Mouse (Mus musculus) forebrain, embryonic 11.5 days (tissue): Measurements from ENCODE around the gene Adgrl1. TPM values are rescaled to one million over a fixed set of nuclear protein-coding genes. Genes with fewer than 3 reads are reported as not detected.

Experiments used
- ATAC-seq: fragments of 200-750 bp; cut with Nextera tagmentation; replicated peaks from 2 replicates; pipeline ENCODE4 v1.8.0; 2017; ENCODE audit warnings: moderate TSS enrichment; ENCODE audit not compliant: low FRiP score
- DNase-seq: peaks from one replicate; pipeline ENCODE4 v3.0.0-alpha.2; 2017; ENCODE audit warnings: low spot score
- H3K27ac ChIP-seq: fragments of 300-500 bp; sonication (generic); 2 replicates; pipeline ENCODE4 v1.5.1; 2014; ENCODE audit warnings: low read depth, low read length
- H3K27me3 ChIP-seq: fragments of 300-500 bp; sonication (generic); 2 replicates; pipeline ENCODE4 v1.6.1; 2014; ENCODE audit warnings: mild to moderate bottlenecking, low read length, mixed read lengths; ENCODE audit not compliant: control insufficient read depth, insufficient read depth
- H3K36me3 ChIP-seq: fragments of 300-500 bp; sonication (generic); 2 replicates; pipeline ENCODE4 v1.6.1; 2014; ENCODE audit warnings: mild to moderate bottlenecking, low read length, moderate library complexity, mixed read lengths; ENCODE audit not compliant: control insufficient read depth, insufficient read depth
- H3K4me1 ChIP-seq: fragments of 300-500 bp; sonication (generic); replicated peaks from 2 replicates; pipeline ENCODE4 v1.6.1; 2014; ENCODE audit warnings: low read length, mixed read lengths; ENCODE audit not compliant: control insufficient read depth, insufficient read depth
- H3K4me2 ChIP-seq: fragments of 300-500 bp; sonication (generic); 2 replicates; pipeline ENCODE4 v1.6.1; 2014; ENCODE audit warnings: low read depth, mild to moderate bottlenecking, low read length, moderate library complexity, mixed read lengths; ENCODE audit not compliant: severe bottlenecking
- H3K4me3 ChIP-seq: fragments of 300-500 bp; sonication (generic); 2 replicates; pipeline ENCODE4 v1.5.1; 2014; ENCODE audit warnings: low read depth, low read length
- H3K9ac ChIP-seq: fragments of 300-500 bp; sonication (generic); 2 replicates; pipeline ENCODE4 v1.6.1; 2014; ENCODE audit warnings: low read length
- H3K9me3 ChIP-seq: fragments of 300-500 bp; sonication (generic); 2 replicates; pipeline ENCODE4 v1.6.1; 2016; ENCODE audit warnings: low read length, mixed read lengths; ENCODE audit not compliant: control insufficient read depth
- WGBS: fragments of 180-500 bp; shearing (Covaris S2); extraction: QIAGEN DNeasy Blood & Tissue Kit; methylation state at CpG from one replicate; pipeline ENCODE4 v1.1.7; 2014; 5-methylcytosine and 5-hydroxymethylcytosine counted together
- polyA plus RNA-seq: library from polyadenylated mRNA; unstranded; fragments of >200 nt; fragmentation: Nextera tagmentation; extraction: Ambion mirVana; gene quantifications from 2 replicates; pipeline ENCODE4 v1.2.1, GENCODE M21; 2014

The Adgrl1 gene
- polyA plus RNA-seq, 1 experiment from 2014 or later = 24.5 TPM

DNA sequence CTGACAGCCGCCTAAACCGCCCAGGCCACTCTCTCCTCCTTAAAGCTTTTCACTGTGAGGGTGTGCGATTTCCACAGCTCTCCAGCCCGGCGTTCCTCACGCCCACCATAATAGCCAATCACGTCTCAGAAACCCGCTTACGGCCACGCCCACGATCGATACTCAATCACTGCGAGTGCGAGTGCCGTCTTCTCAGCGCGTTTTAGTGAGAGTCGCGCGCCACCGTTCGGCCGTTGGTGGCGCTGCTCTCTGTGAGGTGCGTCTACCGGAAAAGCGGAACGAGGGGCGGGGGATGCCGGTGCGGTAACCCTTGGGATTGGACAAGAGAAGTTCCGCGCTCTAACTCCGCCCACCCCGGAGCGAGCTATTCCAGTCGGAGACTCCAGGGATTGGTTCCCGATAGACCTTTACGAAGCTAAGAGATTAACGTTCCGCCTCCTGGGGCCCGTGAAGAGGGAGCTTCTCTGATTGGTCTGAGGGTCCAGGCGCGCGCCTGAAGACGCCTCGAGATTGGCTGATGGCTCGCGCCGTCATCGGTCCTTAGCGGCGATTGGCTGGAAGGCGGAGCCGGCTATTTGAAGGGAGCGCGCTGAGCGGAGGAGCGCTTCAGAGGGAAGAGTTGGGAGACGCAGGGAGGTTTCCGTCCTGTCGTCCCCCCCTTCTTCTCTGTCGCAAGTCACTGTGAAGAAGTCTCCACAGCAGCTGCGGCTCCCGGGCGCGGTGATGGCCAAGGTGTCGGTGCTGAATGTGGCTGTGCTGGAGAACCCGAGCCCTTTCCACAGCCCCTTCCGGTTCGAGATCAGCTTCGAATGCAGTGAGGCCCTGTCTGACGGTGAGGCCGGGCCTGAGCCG, 55.4 kb downstream of the Adgrl1 start, which contains the start of the genes Gm10644 and Asf1b:
Gm10644 (minus strand) TSS at position 100 of the 852 bp plus-strand sequence.
Asf1b (plus strand) TSS at position 402 of the 852 bp plus-strand sequence.
- Histone ChIP-seq H3K9ac (peak within 1 kb of the TSS; percentile 74), H3K4me1 (peaks cover 6% of the 10 kb centered on the region; the same call in 1 of the 2 replicates), H3K9me3 (no peaks in the 10 kb centered on the region), H3K27me3 (no peaks in the 10 kb centered on the region), H3K36me3 (no peaks in the 10 kb centered on the region; the same call in 1 of the 2 replicates), H3K4me2 (peak within 1 kb of the TSS; percentile 84), H3K27ac (no peak within 1 kb of the TSS), H3K4me3 (peak within 1 kb of the TSS; percentile 72)
- under 1% methylated on average over 75 of the region's 75 CpGs for WGBS
- ATAC-seq = peak; percentile 99
- DNase-seq = peak; percentile 100

DNA sequence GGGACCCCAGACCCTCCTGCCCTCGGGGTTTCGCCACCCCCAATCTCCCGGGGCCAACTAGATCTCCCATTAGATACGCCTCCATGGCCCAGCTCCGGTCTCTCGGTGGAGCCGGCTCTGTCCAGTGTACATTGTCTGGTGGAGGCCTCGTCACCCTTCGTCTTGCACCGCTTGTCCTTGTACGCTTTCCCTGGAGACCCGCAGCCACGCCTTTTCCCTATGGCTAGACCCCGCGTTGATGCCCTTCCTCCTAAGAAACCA, 56.0 kb downstream of the Adgrl1 start:
- Histone ChIP-seq H3K36me3 (no peaks in the 10 kb centered on the region; the same call in 1 of the 2 replicates), H3K27me3 (no peaks in the 10 kb centered on the region), H3K4me1 (peaks cover 6% of the 10 kb centered on the region; the same call in 1 of the 2 replicates), H3K27ac (no peak overlapping the region), H3K9me3 (no peaks in the 10 kb centered on the region), H3K4me3 (peak overlapping the region; percentile 72), H3K4me2 (peak overlapping the region; percentile 84), H3K9ac (peak overlapping the region; percentile 74)
- WGBS = 3% methylated on average over 15 of the region's 15 CpGs
- ATAC-seq (no peak), DNase-seq (no peak)

DNA sequence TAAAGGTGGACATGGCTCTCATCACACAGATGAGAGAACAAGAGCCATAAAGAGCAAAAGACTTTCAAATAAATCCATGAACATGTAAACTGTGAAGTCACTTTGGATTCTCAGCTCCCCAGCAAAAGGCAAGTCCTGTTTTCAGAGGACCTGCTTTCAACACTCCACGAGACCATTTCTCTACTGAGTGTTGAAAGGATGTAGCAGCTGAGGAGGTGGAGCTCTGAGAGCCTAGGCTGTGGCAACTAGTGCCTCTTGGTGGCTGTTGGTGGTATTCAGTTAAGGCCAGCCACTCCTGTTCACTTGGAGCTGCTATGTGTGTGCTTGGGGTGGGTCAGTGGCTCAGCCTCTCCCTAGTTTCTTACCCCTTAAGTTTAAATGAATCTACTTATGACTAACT, 56.9 kb downstream of the Adgrl1 start:
- H3K4me1 ChIP-seq = peaks cover 6% of the 10 kb centered on the region; the same call in 1 of the 2 replicates
- no peaks in the 10 kb centered on the region; the same call in 1 of the 2 replicates for H3K36me3 ChIP-seq
- H3K9me3 ChIP-seq = no peaks in the 10 kb centered on the region
- H3K9ac ChIP-seq = peak overlapping the region; percentile 74; the same call in 1 of the 2 replicates
- H3K4me3 ChIP-seq = peak overlapping the region; percentile 72
- WGBS = 59% methylated on average over 1 of the region's 1 CpGs
- ATAC-seq = no peak
- no peak for DNase-seq
- H3K27me3 ChIP-seq = no peaks in the 10 kb centered on the region
- no peak overlapping the region for H3K27ac ChIP-seq
- H3K4me2 ChIP-seq = peak overlapping the region; percentile 84

DNA sequence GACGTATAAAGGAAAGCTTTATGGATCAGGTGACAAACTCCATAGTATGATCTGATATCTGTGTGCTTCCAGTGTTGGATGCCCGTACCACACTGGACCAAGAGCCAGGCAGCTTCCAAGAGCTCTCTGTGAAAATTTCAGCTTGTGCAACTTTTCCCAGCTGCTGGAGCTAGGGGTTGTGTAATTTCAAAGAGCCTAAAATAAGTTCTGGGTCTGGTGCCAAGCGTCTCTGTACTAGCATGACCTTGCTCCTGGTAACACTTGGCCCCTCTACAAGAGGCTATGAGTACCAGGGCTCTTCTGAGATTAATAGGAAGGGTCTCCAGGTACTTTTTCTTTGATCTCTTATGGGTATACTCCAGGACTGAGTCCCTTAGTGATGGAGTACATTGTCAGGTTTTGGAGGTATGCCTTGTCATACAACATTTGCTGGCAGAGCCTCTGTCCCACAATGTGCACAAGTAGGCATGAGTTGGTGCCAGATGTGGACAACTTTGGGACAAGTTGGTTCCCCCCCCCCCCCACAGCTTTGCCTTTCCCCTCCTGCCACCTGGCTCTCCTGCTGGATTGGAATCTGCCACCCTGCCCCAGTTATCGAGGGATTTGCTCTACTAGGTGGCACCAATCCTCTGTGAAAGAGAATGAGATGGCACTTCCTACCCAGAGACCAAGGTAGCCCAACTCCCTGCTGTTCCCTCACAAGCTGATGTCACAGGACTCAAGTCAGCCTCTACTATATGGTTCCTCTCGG, 64.3 kb downstream of the Adgrl1 start:
- DNase-seq = no peak
- no peaks in the 10 kb centered on the region for H3K27me3 ChIP-seq
- no peaks in the 10 kb centered on the region for H3K9me3 ChIP-seq
- H3K27ac ChIP-seq = no peak overlapping the region
- ATAC-seq = no peak
- H3K4me2 ChIP-seq = no peak overlapping the region
- peaks cover 4% of the 10 kb centered on the region; the same call in 1 of the 2 replicates for H3K36me3 ChIP-seq
- no peak overlapping the region for H3K9ac ChIP-seq
- WGBS = 93% methylated on average over 5 of the region's 5 CpGs
- no peaks in the 10 kb centered on the region for H3K4me1 ChIP-seq
- H3K4me3 ChIP-seq = no peak overlapping the region

DNA sequence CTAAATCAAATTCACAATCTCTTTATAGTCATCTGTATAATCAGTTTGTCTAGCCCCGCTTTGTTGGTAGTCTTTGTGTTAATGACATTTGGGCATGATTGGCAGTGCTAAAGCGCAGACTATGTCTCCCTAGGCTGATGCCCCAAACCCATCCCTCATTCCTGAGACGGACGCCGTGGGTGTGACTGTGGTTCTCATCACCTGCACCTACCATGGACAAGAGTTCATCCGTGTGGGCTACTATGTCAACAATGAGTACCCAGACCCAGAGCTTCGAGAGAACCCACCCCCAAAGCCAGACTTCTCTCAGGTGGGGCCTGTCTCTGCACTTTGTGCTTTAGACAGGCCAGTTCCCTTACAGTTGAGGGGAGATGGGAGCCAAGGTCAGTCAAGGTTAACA, 67.8 kb downstream of the Adgrl1 start:
- Histone ChIP-seq H3K4me2 (no peak overlapping the region), H3K4me3 (no peak overlapping the region), H3K36me3 (peaks cover 4% of the 10 kb centered on the region; the same call in 1 of the 2 replicates), H3K4me1 (0 out of 2 replicates have a peak, but pooled peaks cover 2% of the 10 kb centered on the region), H3K9me3 (no peaks in the 10 kb centered on the region), H3K9ac (no peak overlapping the region), H3K27me3 (no peaks in the 10 kb centered on the region), H3K27ac (no peak overlapping the region)
- 93% methylated on average over 7 of the region's 7 CpGs for WGBS
- DNase-seq (no peak), ATAC-seq (no peak)

DNA sequence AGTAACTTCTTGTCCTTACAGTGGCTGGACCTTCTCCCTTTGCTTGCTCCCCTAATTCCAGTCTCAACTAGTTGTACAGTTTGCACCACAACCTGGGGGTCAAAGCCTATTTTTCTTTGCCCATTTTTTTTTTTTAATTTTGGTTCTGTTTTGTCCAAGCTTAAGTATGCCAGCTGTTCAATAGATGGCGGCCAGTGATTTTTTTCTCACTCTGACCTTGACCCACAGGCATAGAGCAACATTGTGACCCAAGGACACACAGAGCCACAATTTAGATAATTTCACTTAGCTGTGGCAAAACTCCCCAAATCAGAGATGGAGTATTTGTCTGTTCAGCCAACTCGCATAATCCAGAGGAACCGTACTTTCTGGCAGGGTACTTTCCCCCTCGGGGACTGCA, 71.2 kb downstream of the Adgrl1 start:
- peaks cover 8% of the 10 kb centered on the region; the same call in 1 of the 2 replicates for H3K4me1 ChIP-seq
- H3K27ac ChIP-seq = no peak overlapping the region
- H3K36me3 ChIP-seq = peaks cover 4% of the 10 kb centered on the region; the same call in 1 of the 2 replicates
- H3K27me3 ChIP-seq = no peaks in the 10 kb centered on the region
- H3K9me3 ChIP-seq = no peaks in the 10 kb centered on the region
- 94% methylated on average over 4 of the region's 4 CpGs for WGBS
- no peak overlapping the region for H3K9ac ChIP-seq
- no peak for DNase-seq
- H3K4me3 ChIP-seq = no peak overlapping the region
- H3K4me2 ChIP-seq = no peak overlapping the region
- no peak for ATAC-seq

DNA sequence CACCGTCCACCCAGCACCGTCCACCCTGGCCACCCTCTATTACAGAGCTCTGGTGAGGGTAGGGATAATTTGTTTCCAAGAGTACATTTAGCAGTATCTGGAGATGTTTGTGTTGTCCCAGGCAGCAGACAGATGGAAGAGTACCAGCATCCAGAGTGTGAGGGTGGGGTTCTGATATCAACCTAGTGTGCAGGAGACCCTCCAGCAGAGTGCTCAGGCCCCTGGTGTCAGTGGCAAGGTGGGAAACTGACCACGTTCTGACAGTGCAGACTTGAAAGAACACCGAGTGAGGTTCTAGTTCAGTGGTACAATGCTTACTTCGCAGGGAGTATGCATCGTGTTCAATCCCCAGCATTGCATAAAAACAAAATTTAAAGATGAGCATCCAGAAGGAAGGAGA, 71.8 kb downstream of the Adgrl1 start:
- Histone ChIP-seq H3K9me3 (no peaks in the 10 kb centered on the region), H3K9ac (peak overlapping the region; percentile 73), H3K4me2 (peak overlapping the region; percentile 92), H3K4me1 (peaks cover 8% of the 10 kb centered on the region; the same call in 1 of the 2 replicates), H3K27ac (no peak overlapping the region), H3K27me3 (no peaks in the 10 kb centered on the region), H3K4me3 (peak overlapping the region; percentile 91), H3K36me3 (peaks cover 4% of the 10 kb centered on the region; the same call in 1 of the 2 replicates)
- no peak for DNase-seq
- 76% methylated on average over 6 of the region's 6 CpGs for WGBS
- ATAC-seq = no peak
